ENCODE assay signal across 8 mouse cellular contexts in the genomic region with DNA sequence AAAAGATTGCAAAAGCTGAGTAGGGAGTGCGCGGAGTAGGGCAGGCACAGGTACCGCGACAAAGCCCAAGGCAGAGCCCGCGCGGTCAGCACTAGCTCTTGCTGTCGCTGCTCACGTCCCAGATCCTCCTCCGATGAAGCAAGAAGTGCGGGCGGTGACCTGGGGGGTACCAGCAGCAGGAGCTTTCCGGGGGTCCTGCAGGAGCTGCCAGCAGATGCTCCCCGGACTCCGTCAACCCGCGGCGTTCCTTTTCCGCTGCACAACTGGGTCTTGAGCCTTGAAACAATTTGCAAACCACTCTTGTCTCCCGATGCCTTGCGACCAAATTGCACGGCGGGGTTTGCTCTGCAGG. TPM values are rescaled to one million over a fixed set of nuclear protein-coding genes. Genes with fewer than 3 reads are reported as not detected.
DNase-seq lines count a peak whose midpoint lies in the region; ATAC-seq and TF ChIP-seq lines count a peak whose summit lies in the region.

No protein-coding gene starts in this region.

- no peak overlapping the region; the same call in 1 of the 2 replicates for H3K27ac ChIP-seq in ES-E14 (ENCODE audit: insufficient read depth, low read depth, low read length, poor library complexity, severe bottlenecking)
- peak overlapping the region; percentile 87 for H3K27ac ChIP-seq in forebrain, embryonic 11.5 days (ENCODE audit: low read depth, low read length)
- H3K27ac ChIP-seq in hindbrain, embryonic 13.5 days = peak overlapping the region; percentile 99
- H3K27ac ChIP-seq in liver, postnatal 0 days (ENCODE audit: low read depth) = peak overlapping the region; percentile 53; the same call in 1 of the 2 replicates

- H3K4me3 ChIP-seq in erythroblast, embryonic 14.5 days (replicated peaks) = peak overlapping the region; percentile 65
- H3K4me3 ChIP-seq in ES-E14 (ENCODE audit: insufficient read depth in 1 of 2, low read depth in 1 of 2, low read length in 2 of 2, poor library complexity in 1 of 2, severe bottlenecking in 1 of 2) = peak overlapping the region; percentile 76 to 80
- H3K4me3 ChIP-seq in forebrain, embryonic 11.5 days (ENCODE audit: low read depth, low read length) = peak overlapping the region; percentile 81
- H3K4me3 ChIP-seq in hindbrain, embryonic 13.5 days = peak overlapping the region; percentile 88
- peak overlapping the region; percentile 67 for H3K4me3 ChIP-seq in liver, postnatal 0 days (ENCODE audit: low read depth, low read length)

- no peak for TF ChIP-seq EP300 in liver, postnatal 0 days (IDR thresholded peaks at IDR 0.05; ENCODE audit: low read depth)

- H3K4me1 ChIP-seq in erythroblast, embryonic 14.5 days (ENCODE audit: control insufficient read depth) = peaks cover 18% of the 10 kb centered on the region
- 0 out of 4 replicates have a peak, but pooled peaks cover 0 to 2% of the 10 kb centered on the region in 2 experiments for H3K4me1 ChIP-seq in ES-E14 (ENCODE audit: control insufficient read depth in 2 of 2, insufficient read depth in 2 of 2, low read length in 2 of 2, poor library complexity in 1 of 2)
- H3K4me1 ChIP-seq in forebrain, embryonic 11.5 days (replicated peaks; ENCODE audit: control insufficient read depth, insufficient read depth, low read length) = peaks cover 13% of the 10 kb centered on the region
- H3K4me1 ChIP-seq in hindbrain, embryonic 13.5 days (replicated peaks) = peaks cover 22% of the 10 kb centered on the region
- H3K4me1 ChIP-seq in liver, postnatal 0 days (ENCODE audit: insufficient read depth) = peaks cover 5% of the 10 kb centered on the region

- peaks cover 44% of the 10 kb centered on the region for H3K27me3 ChIP-seq in erythroblast, embryonic 14.5 days (ENCODE audit: control insufficient read depth)
- H3K27me3 ChIP-seq in forebrain, embryonic 11.5 days (ENCODE audit: control insufficient read depth, insufficient read depth, low read length) = no peaks in the 10 kb centered on the region
- no peaks in the 10 kb centered on the region for H3K27me3 ChIP-seq in hindbrain, embryonic 13.5 days
- peaks cover 9% of the 10 kb centered on the region for H3K27me3 ChIP-seq in liver, postnatal 0 days (ENCODE audit: insufficient read depth, low read length)

- H3K9ac ChIP-seq in ES-E14 (ENCODE audit: insufficient read depth, low read depth, low read length, poor library complexity, severe bottlenecking) = peak overlapping the region; percentile 74
- peak overlapping the region; percentile 98 for H3K9ac ChIP-seq in forebrain, embryonic 11.5 days (ENCODE audit: low read length)
- H3K9ac ChIP-seq in hindbrain, embryonic 13.5 days = peak overlapping the region; percentile 98
- H3K9ac ChIP-seq in liver, postnatal 0 days (replicated peaks) = peak overlapping the region; percentile 67

- peak overlapping the region; percentile 63 for H3K4me2 ChIP-seq in forebrain, embryonic 11.5 days (ENCODE audit: low read depth, low read length, severe bottlenecking)
- H3K4me2 ChIP-seq in hindbrain, embryonic 13.5 days = peak overlapping the region; percentile 86
- peak overlapping the region; percentile 90 for H3K4me2 ChIP-seq in liver, postnatal 0 days (ENCODE audit: low read depth, low read length)

- in situ Hi-C loops in ES-E14 (cut with MboI; ENCODE audit: low sequenced_read_pairs in 2 of 2, unreplicated experiment in 2 of 2) = no loop called here

- ATAC-seq in erythroblast, adult 5-6 weeks (replicated peaks; ENCODE audit: low FRiP score, poor library complexity, severe bottlenecking) = no peak
- peak; percentile 37 for ATAC-seq in forebrain, embryonic 11.5 days (replicated peaks; ENCODE audit: low FRiP score)
- ATAC-seq in hindbrain, embryonic 13.5 days (ENCODE audit: low FRiP score) = peak; percentile 22
- ATAC-seq in liver, postnatal 0 days = no peak

- WGBS in forebrain, embryonic 11.5 days = under 1% methylated on average over 23 of the region's 23 CpGs
- under 1% methylated on average over 23 of the region's 23 CpGs for WGBS in hindbrain, embryonic 13.5 days
- under 1% methylated on average over 23 of the region's 23 CpGs for WGBS in liver, postnatal 0 days (ENCODE audit: insufficient replicate concordance)

- H3K9me3 ChIP-seq in erythroblast, embryonic 14.5 days (ENCODE audit: control insufficient read depth, low read length) = no peaks in the 10 kb centered on the region
- no peaks in the 10 kb centered on the region for H3K9me3 ChIP-seq in ES-E14 (ENCODE audit: control insufficient read depth, insufficient read depth, low read depth, low read length)
- H3K9me3 ChIP-seq in forebrain, embryonic 11.5 days (ENCODE audit: control insufficient read depth, low read length) = no peaks in the 10 kb centered on the region
- no peaks in the 10 kb centered on the region for H3K9me3 ChIP-seq in hindbrain, embryonic 13.5 days
- no peaks in the 10 kb centered on the region for H3K9me3 ChIP-seq in liver, postnatal 0 days (ENCODE audit: low read length)

- no peak for TF ChIP-seq CTCF in liver, postnatal 0 days (IDR thresholded peaks at IDR 0.05; ENCODE audit: low read depth)

- DNase-seq in ES-E14 (ENCODE audit: low read depth, low spot score) = no peak
- DNase-seq in forebrain, embryonic 11.5 days (ENCODE audit: low spot score) = peak; percentile 81
- peak; percentile 29 for DNase-seq in liver, postnatal 0 days
- DNase-seq in ovary, postnatal 36 days (ENCODE audit: low spot score) = peak; percentile 65
- DNase-seq in urinary bladder, postnatal 14 days (ENCODE audit: low spot score) = peak; percentile 26

- H3K36me3 ChIP-seq in erythroblast, embryonic 14.5 days (ENCODE audit: control insufficient read depth) = no peaks in the 10 kb centered on the region
- no peaks in the 10 kb centered on the region for H3K36me3 ChIP-seq in ES-E14 (ENCODE audit: control insufficient read depth, insufficient read depth, low read length, poor library complexity, severe bottlenecking)
- H3K36me3 ChIP-seq in forebrain, embryonic 11.5 days (ENCODE audit: control insufficient read depth, insufficient read depth, low read length) = no peaks in the 10 kb centered on the region
- H3K36me3 ChIP-seq in hindbrain, embryonic 13.5 days = no peaks in the 10 kb centered on the region
- no peaks in the 10 kb centered on the region for H3K36me3 ChIP-seq in liver, postnatal 0 days (replicated peaks; ENCODE audit: insufficient read depth, low read length)

TF ChIP-seq in ES-E14, 5 proteins besides CTCF, POLR2A, EP300 and RAD21:
- no peak for TF ChIP-seq MAFK (IDR thresholded peaks at IDR 0.05; ENCODE audit: insufficient read depth, low read depth, low read length)
- no peak for TF ChIP-seq CHD2 (IDR thresholded peaks at IDR 0.05; ENCODE audit: low read depth, low read length)
- no peak for TF ChIP-seq HCFC1 (IDR thresholded peaks at IDR 0.05; ENCODE audit: borderline replicate concordance, insufficient read depth, low read length)
- TF ChIP-seq ZNF384 (IDR thresholded peaks at IDR 0.05; ENCODE audit: low read depth, low read length) = no peak
- no peak for TF ChIP-seq ZC3H11A (IDR thresholded peaks at IDR 0.05; ENCODE audit: borderline replicate concordance, low read depth, low read length)

RNA-seq across cellular contexts. Expression of a gene that starts 0.5 kb away (rescaled TPM):
- 0.07 TPM in 1 of 2 replicates, not detected in the other for polyA plus RNA-seq in erythroblast, embryonic 14.5 days (2012)
- total RNA-seq in erythroblast, adult 5-6 weeks (2015; ENCODE audit: low replicate concordance) = 1.3 and 1.7 TPM in 2 replicates
- 0.84 and 1.6 TPM in 2 replicates for total RNA-seq in erythroblast, adult 5-6 weeks (2017; ENCODE audit: low replicate concordance)
- total RNA-seq in ES-E14 (2012; rRNA removed) = 3.2 and 5.1 TPM in 2 replicates
- 57.4 and 59.5 TPM in 2 replicates for polyA plus RNA-seq in forebrain, embryonic 11.5 days (2014; fragmentation: Nextera tagmentation; extraction: Ambion mirVana)
- polyA plus RNA-seq in hindbrain, embryonic 13.5 days (2015; fragmentation: Nextera tagmentation; extraction: Ambion mirVana) = 128 and 135 TPM in 2 replicates
- 2.6 TPM in 2 replicates for polyA plus RNA-seq in liver, postnatal 0 days (2015; fragmentation: Nextera tagmentation; extraction: Ambion mirVana)

Comparison
In these comparisons a context has a peak if more than half of its experiments do, and no peak if none do; other contexts are left out.
1. ATAC-seq: peak in forebrain, embryonic 11.5 days (single experiment) and hindbrain, embryonic 13.5 days (single experiment); none in erythroblast, adult 5-6 weeks (single experiment) and liver, postnatal 0 days (single experiment).
2. RNA of a gene that starts 0.5 kb away (polyA plus RNA-seq): 128 to 135 TPM in hindbrain, embryonic 13.5 days and 57.4 to 59.5 TPM in forebrain, embryonic 11.5 days; 2.6 TPM in liver, postnatal 0 days and 0.07 TPM in erythroblast, embryonic 14.5 days; every median in the first group is over 10 times any median in the second.
3. Peak in every context shown above with its lines, with median percentiles within 50 percentile points of each other: H3K4me3 ChIP-seq, H3K9ac ChIP-seq and H3K4me2 ChIP-seq.